Mouse (Mus musculus) intestine, postnatal 0 days (tissue): ENCODE data around the gene Supt20. TPM values are rescaled to one million over a fixed set of nuclear protein-coding genes. Genes with fewer than 3 reads are reported as not detected.

Experiments used
- ATAC-seq: fragments of 200-750 bp; cut with Nextera tagmentation; 2 replicates; pipeline ENCODE4 v1.8.0; 2017; ENCODE audit warnings: mild to moderate bottlenecking, moderate TSS enrichment, moderate library complexity
- H3K27ac ChIP-seq: fragments of 300-500 bp; sonication (generic); 2 replicates; pipeline ENCODE4 v1.5.1; 2014; ENCODE audit warnings: mild to moderate bottlenecking, low read depth, low read length, moderate library complexity
- H3K27me3 ChIP-seq: fragments of 300-500 bp; sonication (generic); replicated peaks from 2 replicates; pipeline ENCODE4 v1.6.1; 2014; ENCODE audit warnings: low read length, mixed read lengths; ENCODE audit not compliant: control insufficient read depth, insufficient read depth
- H3K36me3 ChIP-seq: fragments of 300-500 bp; sonication (generic); 2 replicates; pipeline ENCODE4 v1.6.1; 2014; ENCODE audit warnings: mild to moderate bottlenecking, moderate library complexity; ENCODE audit not compliant: control insufficient read depth, insufficient read depth
- H3K4me1 ChIP-seq: fragments of 300-500 bp; sonication (generic); replicated peaks from 2 replicates; pipeline ENCODE4 v1.6.1; 2014; ENCODE audit warnings: antibody characterized with exemption, low read length, mixed read lengths; ENCODE audit not compliant: control insufficient read depth, insufficient read depth
- H3K4me2 ChIP-seq: fragments of 300-500 bp; sonication (generic); replicated peaks from 2 replicates; pipeline ENCODE4 v1.6.1; 2014; ENCODE audit warnings: low read depth, mild to moderate bottlenecking, moderate library complexity
- H3K4me3 ChIP-seq: fragments of 300-500 bp; sonication (generic); 2 replicates; pipeline ENCODE4 v1.5.1; 2014; ENCODE audit warnings: low read depth, low read length
- H3K9ac ChIP-seq: fragments of 300-500 bp; sonication (generic); 2 replicates; pipeline ENCODE4 v1.6.1; 2014; ENCODE audit warnings: mild to moderate bottlenecking, low read depth, low read length
- H3K9me3 ChIP-seq: fragments of 300-500 bp; sonication (generic); 2 replicates; pipeline ENCODE4 v1.6.1; 2016; ENCODE audit warnings: mixed run types; ENCODE audit not compliant: control insufficient read depth
- CTCF ChIP-seq: sonication (generic); IDR thresholded peaks from 2 replicates; pipeline ENCODE4 v1.5.1; 2016; ENCODE audit warnings: low read depth, mild to moderate bottlenecking, control low read depth, antibody characterized with exemption, moderate library complexity
- WGBS: fragments of 180-500 bp; shearing (Covaris S2); extraction: QIAGEN DNeasy Blood & Tissue Kit; methylation state at CpG from one replicate; pipeline ENCODE4 v1.1.7; 2014; 5-methylcytosine and 5-hydroxymethylcytosine counted together
- polyA plus RNA-seq: library from polyadenylated mRNA; unstranded; fragments of >200 nt; fragmentation: Nextera tagmentation; extraction: Ambion mirVana; gene quantifications from 2 replicates; pipeline ENCODE4 v1.2.1, GENCODE M21; 2015

Gene Supt20
- polyA plus RNA-seq, 1 experiment from 2014 or later = 27.5 TPM

GRCm38 (mm10) chr3:54737317-54737716 is 44.7 kb downstream of the Supt20 start:
- ATAC-seq = no peak
- H3K9me3 ChIP-seq = no peaks in the 10 kb centered on the region
- H3K4me3 ChIP-seq = no peak overlapping the region
- WGBS = 91% methylated on average over 8 of the region's 8 CpGs
- no peak overlapping the region for H3K4me2 ChIP-seq
- peaks cover 35% of the 10 kb centered on the region for H3K36me3 ChIP-seq
- H3K27me3 ChIP-seq = no peaks in the 10 kb centered on the region
- TF ChIP-seq CTCF = no peak
- H3K4me1 ChIP-seq = no peaks in the 10 kb centered on the region
- no peak overlapping the region for H3K27ac ChIP-seq
- H3K9ac ChIP-seq = no peak overlapping the region

- Histone ChIP-seq H3K4me1 (no peaks in the 10 kb centered on the region), H3K9ac (no peak overlapping the region), H3K27me3 (no peaks in the 10 kb centered on the region), H3K27ac (0 out of 2 replicates have a peak overlapping the region, but pooled peaks have one; percentile 7), H3K9me3 (no peaks in the 10 kb centered on the region), H3K4me2 (no peak overlapping the region), H3K36me3 (peaks cover 79% of the 10 kb centered on the region), H3K4me3 (no peak overlapping the region)
- ATAC-seq = peak; percentile 66
- TF ChIP-seq CTCF = no peak
- 54% methylated on average over 11 of the region's 11 CpGs for WGBS
These were observed 49.4 kb downstream of the Supt20 start for GRCm38 (mm10) chr3:54741965-54742364.

- no peak for ATAC-seq
- no peaks in the 10 kb centered on the region for H3K27me3 ChIP-seq
- no peaks in the 10 kb centered on the region for H3K4me1 ChIP-seq
- H3K9ac ChIP-seq = no peak overlapping the region
- peak; percentile 69 for TF ChIP-seq CTCF
- no peaks in the 10 kb centered on the region for H3K9me3 ChIP-seq
- H3K4me3 ChIP-seq = no peak overlapping the region
- 60% methylated on average over 5 of the region's 5 CpGs for WGBS
- H3K4me2 ChIP-seq = no peak overlapping the region
- peaks cover 93% of the 10 kb centered on the region for H3K36me3 ChIP-seq
- no peak overlapping the region for H3K27ac ChIP-seq
These were observed 53.2 kb downstream of the Supt20 start for GRCm38 (mm10) chr3:54745799-54746198.

- ATAC-seq = no peak
- Histone ChIP-seq H3K9me3 (no peaks in the 10 kb centered on the region), H3K27me3 (peaks cover 13% of the 10 kb centered on the region; the same call in 1 of the 2 replicates)
These were observed 60.8 kb downstream of the Supt20 start for GRCm38 (mm10) chr3:54753411-54753810.

GRCm38 (mm10) chr3:54755145-54756041 is 62.8 kb downstream of the Supt20 start, which contains the start of gene Smad9:
TSS of gene Smad9 (plus strand) at chr3:54755582.
- Histone ChIP-seq H3K4me2 (peak within 1 kb of the TSS; percentile 92), H3K9ac (peak within 1 kb of the TSS; percentile 42), H3K4me1 (no peaks in the 10 kb centered on the region), H3K9me3 (no peaks in the 10 kb centered on the region), H3K27me3 (peaks cover 13% of the 10 kb centered on the region; the same call in 1 of the 2 replicates), H3K4me3 (peak within 1 kb of the TSS; percentile 62), H3K27ac (peak within 1 kb of the TSS; percentile 52; the same call in 1 of the 2 replicates), H3K36me3 (peaks cover 2% of the 10 kb centered on the region)
- peak; percentile 53; the same call in 1 of the 2 replicates for ATAC-seq
- WGBS = 1% methylated on average over 53 of the region's 66 CpGs
- peak; percentile 10 for TF ChIP-seq CTCF

More at GRCm38 (mm10) chr3:54753411-54753810, 60.8 kb downstream of the Supt20 start:
- Histone ChIP-seq H3K4me3 (no peak overlapping the region), H3K4me2 (no peak overlapping the region), H3K27ac (no peak overlapping the region), H3K9ac (no peak overlapping the region), H3K4me1 (no peaks in the 10 kb centered on the region), H3K36me3 (peaks cover 20% of the 10 kb centered on the region)
- 68% methylated on average over 4 of the region's 4 CpGs for WGBS
- no peak for TF ChIP-seq CTCF

- H3K9me3 ChIP-seq = no peaks in the 10 kb centered on the region
- H3K36me3 ChIP-seq = no peaks in the 10 kb centered on the region
- peak overlapping the region; percentile 62 for H3K4me3 ChIP-seq
- H3K4me1 ChIP-seq = no peaks in the 10 kb centered on the region
- H3K9ac ChIP-seq = peak overlapping the region; percentile 42
- WGBS = 6% methylated on average over 11 of the region's 11 CpGs
- peaks cover 13% of the 10 kb centered on the region; the same call in 1 of the 2 replicates for H3K27me3 ChIP-seq
- ATAC-seq = 0 out of 2 replicates have a peak, but pooled peaks have one; percentile 19
- peak; percentile 23; the same call in 1 of the 2 replicates for TF ChIP-seq CTCF
- peak overlapping the region; percentile 92 for H3K4me2 ChIP-seq
- peak overlapping the region; percentile 52; the same call in 1 of the 2 replicates for H3K27ac ChIP-seq
These were observed 63.5 kb downstream of the Supt20 start for GRCm38 (mm10) chr3:54756058-54756457.
